Mouse (Mus musculus) liver (tissue): ENCODE data around the gene Ppp1r21.

Experiments used
- DNase-seq: peaks from one replicate; pipeline ENCODE4 v3.0.0-alpha.2; 2020; ENCODE audit warnings: mixed read lengths

The Ppp1r21 gene

GRCm38 (mm10) chr17:88529519-88530235 is at the start of gene Ppp1r21:
Gene Ppp1r21 (plus strand): TSS chr17:88530118.
- DNase-seq = peak; percentile 98

GRCm38 (mm10) chr17:88480369-88480768 is 49.5 kb upstream of the Ppp1r21 start:
- no peak for DNase-seq

GRCm38 (mm10) chr17:88481062-88481461 is 48.9 kb upstream of the Ppp1r21 start:
- no peak for DNase-seq

- peak; percentile 53 for DNase-seq
These were observed 48.3 kb upstream of the Ppp1r21 start for GRCm38 (mm10) chr17:88481587-88481986.

GRCm38 (mm10) chr17:88484539-88484938 is 45.4 kb upstream of the Ppp1r21 start:
- DNase-seq = no peak

- DNase-seq = no peak
These were observed 45.0 kb upstream of the Ppp1r21 start for GRCm38 (mm10) chr17:88484951-88485350.

GRCm38 (mm10) chr17:88490546-88490945 is 39.4 kb upstream of the Ppp1r21 start:
- DNase-seq = no peak

GRCm38 (mm10) chr17:88491366-88492106 is 38.4 kb upstream of the Ppp1r21 start:
- DNase-seq = no peak

- no peak for DNase-seq
These were observed 37.8 kb upstream of the Ppp1r21 start for GRCm38 (mm10) chr17:88492107-88492460.

GRCm38 (mm10) chr17:88493551-88493950 is 36.4 kb upstream of the Ppp1r21 start:
- DNase-seq = no peak

- DNase-seq = no peak
These were observed 35.7 kb upstream of the Ppp1r21 start for GRCm38 (mm10) chr17:88494121-88494771.

- no peak for DNase-seq
These were observed 35.2 kb upstream of the Ppp1r21 start for GRCm38 (mm10) chr17:88494772-88495132.

- DNase-seq = no peak
These were observed 31.7 kb upstream of the Ppp1r21 start for GRCm38 (mm10) chr17:88498090-88498682.

GRCm38 (mm10) chr17:88504056-88504455 is 25.9 kb upstream of the Ppp1r21 start:
- no peak for DNase-seq

GRCm38 (mm10) chr17:88505275-88505723 is 24.6 kb upstream of the Ppp1r21 start:
- no peak for DNase-seq

GRCm38 (mm10) chr17:88505941-88506340 is 24.0 kb upstream of the Ppp1r21 start:
- DNase-seq = no peak

- no peak for DNase-seq
These were observed 22.5 kb upstream of the Ppp1r21 start for GRCm38 (mm10) chr17:88507376-88507775.

GRCm38 (mm10) chr17:88508846-88509508 is 20.9 kb upstream of the Ppp1r21 start:
- peak; percentile 66 for DNase-seq

- DNase-seq = no peak
These were observed 19.9 kb upstream of the Ppp1r21 start for GRCm38 (mm10) chr17:88509999-88510398.

GRCm38 (mm10) chr17:88511095-88511551 is 18.8 kb upstream of the Ppp1r21 start:
- DNase-seq = peak; percentile 82

- DNase-seq = no peak
These were observed 13.4 kb upstream of the Ppp1r21 start for GRCm38 (mm10) chr17:88516477-88516876.

GRCm38 (mm10) chr17:88527781-88528180 is 2.1 kb upstream of the Ppp1r21 start:
- DNase-seq = no peak

GRCm38 (mm10) chr17:88530236-88530619 is 310 bp downstream of the Ppp1r21 start:
- no peak for DNase-seq
